Mouse (Mus musculus): ENCODE results near the gene Phldb1.

DNA sequence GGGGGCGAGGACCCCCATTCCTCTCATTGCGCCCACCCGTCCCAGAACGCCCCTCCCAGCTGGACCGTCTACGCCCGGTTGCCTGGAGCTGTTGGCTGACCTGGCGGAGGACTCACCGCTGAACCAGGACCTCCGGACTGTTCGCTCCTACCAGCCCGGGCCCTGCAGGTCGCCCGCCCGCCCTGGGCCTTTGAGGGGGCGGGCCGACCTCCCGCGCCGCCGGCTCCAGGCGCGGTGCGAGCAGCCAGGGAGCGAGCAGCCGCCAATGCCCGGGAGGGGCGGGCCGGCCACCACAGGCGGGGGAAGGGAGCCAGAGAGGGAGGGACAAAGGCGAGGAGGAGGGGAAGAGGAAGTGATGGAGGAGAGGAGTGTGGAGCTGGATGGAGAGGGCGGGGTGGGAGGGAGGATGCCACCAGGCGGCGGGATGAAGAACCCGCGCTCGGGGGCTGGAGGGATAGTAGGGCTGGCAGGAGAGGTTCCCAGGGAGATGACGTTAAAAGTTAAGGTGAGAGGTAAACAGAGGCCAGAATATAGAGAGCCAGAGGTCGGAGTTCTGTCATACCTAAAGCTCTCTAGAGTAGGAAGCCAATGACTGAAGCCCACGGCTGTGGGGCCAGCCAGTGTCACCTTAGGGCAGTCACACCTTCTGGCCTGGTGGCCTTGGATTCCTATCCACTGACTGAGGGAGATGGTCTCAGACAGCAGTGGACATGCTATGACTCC, 13.7 kb downstream of the Phldb1 start:
- TF ChIP-seq POLR2A (IDR thresholded peaks at IDR 0.05; ENCODE audit: control insufficient read depth, low read depth, low read length) (no peak), CTCF (IDR thresholded peaks at IDR 0.05; ENCODE audit: control insufficient read depth, insufficient read depth, insufficient replicate concordance, low read depth, low read length) (no peak)

Measured in testis, adult 2 months (tissue).